Mouse (Mus musculus) induced T-regulatory cell, adult 2 months (primary cell): Measurements from ENCODE around the gene Wbp11.

Source experiments
- DNase-seq: peaks from one replicate; pipeline ENCODE4 v3.0.0-alpha.2; 2012; ENCODE audit warnings: low read depth

The Wbp11 gene

DNA sequence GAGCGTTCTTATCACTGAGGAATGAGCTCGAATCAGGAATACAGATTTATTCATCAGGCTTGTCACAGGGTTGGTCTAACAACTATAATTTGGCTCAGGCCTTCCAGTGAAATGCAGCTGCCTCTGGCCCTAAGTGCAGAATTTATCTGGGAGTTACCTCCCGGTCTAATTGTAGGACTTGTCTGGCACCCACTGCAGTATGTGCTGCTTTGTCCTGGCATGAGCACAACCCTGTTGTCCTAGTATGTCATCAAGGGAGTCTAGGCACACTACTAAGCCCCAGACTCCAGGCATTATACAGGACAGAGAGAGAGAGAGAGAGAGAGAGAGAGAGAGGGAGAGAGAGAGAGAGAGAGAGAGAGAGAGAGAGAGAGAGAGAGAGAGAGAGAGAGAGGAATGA, 9.3 kb upstream of the Wbp11 start:
- DNase-seq, result no peak

DNA sequence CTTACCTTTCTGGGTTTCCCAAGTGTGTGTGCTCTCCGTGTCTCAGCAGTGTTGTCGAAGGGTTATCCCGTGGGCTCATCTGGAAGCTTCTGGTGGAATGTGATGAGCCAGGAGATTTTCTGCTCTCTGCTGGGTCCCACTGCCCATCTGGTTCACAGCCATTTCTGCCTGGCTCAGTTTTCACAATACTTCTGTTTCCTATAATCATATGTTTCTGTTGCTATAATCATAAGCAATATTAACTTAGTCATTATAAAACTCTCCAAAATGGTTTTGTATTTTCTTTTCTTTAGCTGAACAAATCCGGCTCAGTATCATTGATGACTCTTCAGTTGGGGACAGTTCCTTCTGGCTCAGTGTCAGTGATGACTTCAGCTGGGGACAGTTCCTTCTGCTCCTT, 7.3 kb upstream of the Wbp11 start, which contains the start of gene Smco3:
Smco3 (minus strand) TSS at position 101 of the 400 bp plus-strand sequence.
- DNase-seq, result no peak

DNA sequence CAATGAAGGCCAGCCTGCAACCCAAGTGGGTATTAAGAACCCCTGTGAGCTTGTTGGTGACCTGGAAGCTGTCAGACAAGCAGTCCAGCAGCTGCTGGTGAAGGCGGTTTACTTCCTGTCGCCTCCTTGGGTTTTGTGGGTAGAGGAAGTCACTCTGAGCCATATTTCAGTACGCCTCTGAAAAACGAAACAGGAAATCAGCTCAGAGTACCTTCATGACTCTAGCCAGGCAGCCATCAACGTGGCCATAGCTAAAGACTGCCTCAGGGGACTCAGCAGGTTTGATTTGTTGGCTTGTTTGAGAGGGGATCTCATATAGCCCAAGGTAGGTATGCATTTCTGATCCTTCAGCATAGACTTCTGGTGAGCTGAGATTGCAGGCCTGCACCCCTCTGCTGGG, 3.7 kb upstream of the Wbp11 start:
- DNase-seq, result peak; percentile 69

DNA sequence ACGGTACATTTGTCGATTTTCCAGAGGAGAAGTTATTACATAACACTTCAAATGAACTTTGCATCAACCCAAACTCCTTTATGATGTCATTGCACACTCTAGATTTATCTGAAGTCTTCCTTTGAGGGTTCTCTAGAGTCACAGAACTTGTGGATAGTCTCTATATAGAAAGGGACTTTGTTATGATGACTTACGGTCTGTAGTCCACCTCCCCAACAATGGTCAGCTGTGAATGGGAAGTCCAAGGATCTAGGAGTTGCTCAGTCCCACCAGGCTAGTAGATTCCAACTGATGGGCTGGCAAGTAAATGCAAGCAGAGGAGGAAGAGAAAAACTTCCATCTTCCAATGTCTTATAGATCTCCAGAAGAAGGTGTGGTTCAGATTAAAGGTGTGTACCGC, 648 bp upstream of the Wbp11 start:
- no peak for DNase-seq

DNA sequence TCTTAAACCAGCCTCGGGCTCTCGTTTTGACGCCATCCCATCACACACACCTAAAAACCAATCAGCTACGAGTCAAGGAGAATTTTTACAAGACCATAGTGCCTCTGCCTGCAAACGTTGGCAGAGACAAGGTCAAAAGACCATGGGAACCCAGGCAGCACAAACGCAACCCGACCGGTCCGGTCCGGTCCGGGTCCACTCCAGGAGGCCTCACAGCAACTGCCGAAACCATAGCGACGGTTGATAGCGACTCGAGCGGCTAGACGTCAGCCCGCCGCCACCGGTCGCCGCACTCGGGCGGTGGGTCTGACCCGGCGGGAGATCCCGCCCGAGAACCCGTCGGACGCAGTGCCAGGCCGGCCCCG, 535 bp downstream of the Wbp11 start, which contains the start of gene BC049715:
BC049715 (plus strand) TSS at position 111 of the 365 bp plus-strand sequence.
- no peak for DNase-seq

DNA sequence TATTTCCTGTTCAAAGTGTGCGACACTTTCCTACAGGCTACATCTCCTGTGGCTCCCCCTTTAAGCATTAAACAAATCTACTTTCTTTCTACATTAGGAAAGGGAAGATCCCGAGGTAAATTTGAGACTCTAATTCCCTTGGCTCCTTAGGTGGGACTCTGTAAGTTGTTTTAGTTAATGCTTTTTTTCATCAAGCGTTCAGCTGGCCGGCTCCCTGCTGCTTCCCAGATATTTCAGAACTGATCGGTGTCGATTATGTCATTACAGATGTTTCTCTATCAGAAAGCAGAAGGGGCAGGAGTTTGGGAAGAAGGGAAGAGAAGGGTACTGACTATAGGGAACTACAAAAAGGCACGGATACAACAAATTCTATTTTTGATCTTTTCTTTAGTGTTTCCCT, 917 bp downstream of the Wbp11 start:
- DNase-seq, result no peak

DNA sequence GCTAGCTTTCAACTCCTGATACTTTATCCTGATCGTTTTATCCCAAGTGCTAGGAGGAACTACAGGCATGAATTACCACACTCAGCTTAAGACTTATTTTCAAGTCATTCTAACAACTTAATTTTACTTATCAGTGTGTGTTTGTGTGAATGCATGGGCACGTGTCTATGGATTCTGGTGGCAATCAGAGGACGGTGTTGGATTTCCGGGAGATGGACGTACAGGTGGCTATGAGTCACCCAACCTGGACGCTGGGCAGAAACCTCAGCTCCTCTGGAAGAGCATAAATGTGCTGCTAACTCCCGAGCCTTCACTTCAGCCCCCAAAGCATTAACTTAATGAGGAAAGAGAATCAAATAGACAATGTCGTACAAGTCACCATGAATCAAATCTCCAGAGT, 3.0 kb downstream of the Wbp11 start:
- no peak for DNase-seq

DNA sequence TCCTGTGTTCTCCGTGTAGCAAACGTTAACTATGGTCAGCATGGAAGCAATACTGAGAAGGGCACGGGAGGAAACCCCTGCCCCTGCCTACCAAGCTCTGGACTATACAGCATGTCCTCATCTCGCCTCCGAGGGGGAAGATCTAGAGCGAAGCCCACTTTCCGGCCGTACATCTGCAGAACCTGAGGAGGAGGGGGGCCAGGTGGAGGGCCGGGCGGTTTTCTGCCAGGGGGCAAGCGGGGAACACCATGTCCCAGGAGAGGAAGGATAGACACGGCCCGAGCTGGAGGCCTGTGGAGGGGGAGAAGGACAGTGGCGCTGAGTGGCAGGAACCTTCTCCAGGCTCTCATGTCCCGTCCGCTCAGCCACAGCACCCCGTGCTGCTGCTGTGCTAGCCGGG, 6.9 kb downstream of the Wbp11 start:
- DNase-seq, result no peak

DNA sequence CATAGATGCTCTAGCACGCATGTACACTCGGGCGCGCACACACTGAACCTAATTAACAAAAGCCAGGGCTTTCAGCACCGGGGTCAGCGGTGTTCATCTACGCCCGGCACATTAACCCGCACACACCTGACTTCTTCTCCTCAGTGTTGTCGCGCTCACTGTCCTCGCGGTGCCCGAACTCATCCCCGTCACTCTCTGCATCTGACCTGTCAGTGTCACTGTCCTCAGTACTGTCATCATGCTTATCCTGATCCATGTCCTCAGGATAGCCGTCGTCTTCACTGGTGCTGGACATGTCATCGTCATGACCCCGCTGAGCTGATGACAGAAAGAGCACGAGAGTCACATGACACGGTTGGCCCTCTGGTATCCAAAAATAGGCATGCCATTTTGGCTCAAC, 7.7 kb downstream of the Wbp11 start:
- DNase-seq, result no peak

DNA sequence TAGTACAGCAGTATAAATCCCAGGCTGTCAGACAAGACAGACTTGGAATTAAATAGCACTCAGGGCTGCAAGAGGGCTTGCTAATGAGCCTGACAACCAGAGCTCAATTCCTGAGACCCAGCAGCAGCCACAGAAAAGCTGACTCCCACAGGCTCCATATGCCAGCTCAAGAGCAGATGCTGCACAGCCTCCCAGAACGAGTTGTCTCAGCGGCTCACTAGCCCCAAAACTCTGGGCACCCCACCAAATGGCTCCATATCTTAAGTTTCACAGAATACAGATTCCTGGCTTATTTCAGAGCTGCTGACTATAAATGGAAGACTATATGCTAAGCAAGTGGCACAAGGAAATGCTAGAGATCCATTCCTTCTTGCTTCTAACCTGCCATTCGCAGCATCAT, 10.5 kb downstream of the Wbp11 start:
- DNase-seq, result no peak

DNA sequence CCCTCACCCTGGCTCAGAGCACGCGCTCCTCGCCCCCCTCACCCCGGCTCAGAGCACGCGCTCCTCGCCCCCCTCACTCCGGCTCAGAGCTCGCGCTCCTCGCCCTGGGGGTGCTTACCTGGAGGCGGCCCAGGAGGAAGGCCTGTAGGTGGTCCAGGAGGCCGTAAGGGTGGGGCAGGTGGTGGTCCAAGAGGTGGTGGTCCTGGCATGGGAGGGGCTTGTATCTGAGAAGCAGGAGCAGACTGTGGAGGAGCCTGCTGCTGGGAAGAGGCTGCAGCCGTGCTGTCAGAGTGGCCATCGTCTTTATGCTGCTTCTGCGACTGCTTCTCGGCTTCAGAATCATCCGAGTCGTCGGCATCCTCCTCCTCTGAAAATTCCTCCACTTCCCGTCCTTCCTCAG, 11.2 kb downstream of the Wbp11 start:
- no peak for DNase-seq

DNA sequence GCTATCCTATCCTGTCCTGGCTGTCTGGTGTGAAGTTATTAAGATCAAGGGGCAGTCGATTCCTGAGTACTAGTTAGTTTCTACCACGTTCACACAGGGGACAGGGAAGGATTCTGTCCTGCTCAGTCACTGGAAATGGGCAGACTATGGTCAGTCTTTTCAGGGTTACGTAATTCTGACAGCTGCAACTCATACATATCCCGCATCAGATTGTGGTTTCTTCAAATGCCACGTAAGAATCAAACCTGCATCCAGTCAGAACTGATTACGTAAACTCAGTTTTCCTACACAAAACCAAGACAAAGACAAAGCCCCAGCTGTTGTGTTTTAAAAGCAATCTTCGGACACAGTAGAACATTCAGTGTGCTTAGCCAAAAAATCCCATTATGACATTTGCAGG, 12.7 kb downstream of the Wbp11 start:
- DNase-seq, result no peak

DNA sequence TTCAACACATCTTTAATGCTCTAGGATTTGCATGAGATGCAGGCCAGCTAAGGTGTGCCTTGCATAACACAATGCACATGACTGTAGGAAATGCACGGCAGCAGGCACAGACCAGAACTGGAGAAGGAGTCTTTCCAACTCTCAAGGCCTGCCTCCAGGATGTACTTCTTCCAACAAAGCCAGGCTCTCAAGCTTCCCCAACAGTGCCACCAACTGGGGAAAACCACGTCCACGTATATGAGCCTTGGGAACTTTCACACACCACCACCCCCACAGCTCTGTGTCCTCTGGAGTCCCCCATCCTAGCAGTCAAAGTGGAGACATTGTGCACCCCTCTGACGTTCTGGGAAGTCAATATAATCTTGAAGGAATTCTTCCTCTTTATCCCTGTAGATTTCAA, 14.9 kb downstream of the Wbp11 start:
- DNase-seq, result no peak

DNA sequence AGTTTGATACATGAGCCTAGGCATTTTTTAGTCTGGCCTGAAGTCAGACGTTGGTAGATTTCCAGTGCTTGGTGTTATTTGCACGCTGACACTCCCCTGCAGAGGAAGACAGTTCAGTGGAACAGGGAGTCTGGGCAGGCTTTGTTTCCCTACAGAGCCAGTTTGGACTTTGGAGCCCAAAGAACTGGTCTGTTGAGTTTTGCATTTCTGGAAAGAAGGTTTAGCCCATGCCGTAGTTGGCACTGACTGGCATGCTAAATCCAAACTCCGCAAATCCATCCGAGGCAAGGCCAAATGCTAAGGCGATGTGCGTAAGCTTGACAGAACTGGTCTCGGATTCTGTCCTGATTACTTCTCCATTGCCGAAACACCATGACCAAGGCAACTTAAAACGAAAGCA, 16.8 kb downstream of the Wbp11 start:
- no peak for DNase-seq

DNA sequence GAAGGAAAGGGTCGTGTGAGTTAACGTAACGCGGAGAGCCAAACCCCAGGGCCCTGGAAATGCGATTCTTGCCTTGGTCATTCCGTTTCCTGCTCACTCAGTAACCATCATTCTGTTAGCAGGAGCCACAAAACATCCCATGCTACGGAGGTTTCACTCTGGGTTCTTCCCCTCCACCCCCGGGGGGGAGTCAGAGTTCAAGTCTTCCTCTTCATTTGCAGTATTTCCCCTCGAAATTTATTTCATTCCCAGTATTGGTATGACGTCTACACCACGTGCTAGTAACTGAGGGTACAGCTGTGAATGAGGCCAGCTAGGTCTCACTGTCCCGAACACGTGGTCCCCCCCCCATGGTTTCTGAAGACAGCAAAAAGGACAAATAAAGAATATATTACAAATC, 18.4 kb downstream of the Wbp11 start:
- peak; percentile 49 for DNase-seq

DNA sequence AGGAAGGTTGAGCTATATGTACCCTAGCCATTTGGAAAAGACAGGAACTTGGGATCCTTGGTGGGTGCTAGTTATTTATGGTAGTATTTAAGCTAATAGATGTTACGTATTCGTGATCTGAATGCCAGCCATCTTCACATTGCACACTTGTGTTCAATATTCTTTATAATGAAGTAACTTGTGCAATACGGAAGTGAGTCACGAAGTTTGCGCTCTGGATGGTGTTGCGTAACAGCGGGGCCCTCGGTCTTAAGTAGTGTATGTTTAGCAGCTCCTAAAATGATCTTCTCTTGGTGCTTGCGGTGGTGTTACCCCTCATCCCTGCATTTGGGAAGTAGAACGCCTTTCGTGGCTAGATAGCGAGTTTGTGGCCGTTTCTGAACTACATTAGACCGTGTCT, 19.0 kb downstream of the Wbp11 start:
- peak; percentile 83 for DNase-seq

DNA sequence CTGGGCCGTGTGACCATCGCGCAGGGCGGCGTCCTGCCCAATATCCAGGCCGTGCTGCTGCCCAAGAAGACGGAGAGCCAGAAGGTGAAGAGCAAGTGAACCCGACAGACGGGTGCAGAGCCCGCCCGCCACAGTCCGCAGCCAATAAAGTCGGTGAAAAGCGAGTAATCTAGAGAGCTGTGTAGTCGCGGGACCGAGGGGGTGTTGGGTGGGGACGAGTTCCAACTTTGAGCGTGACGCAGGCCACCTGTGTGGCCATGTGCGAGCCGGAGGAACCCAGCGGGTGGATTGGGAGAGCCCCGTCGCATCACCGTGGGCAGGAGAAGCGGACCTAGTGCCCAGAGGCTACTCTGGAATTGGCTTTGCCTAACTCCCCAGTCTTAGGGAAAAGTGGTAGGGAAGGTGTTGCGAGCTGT, 19.4 kb downstream of the Wbp11 start:
- DNase-seq, result peak; percentile 68

DNA sequence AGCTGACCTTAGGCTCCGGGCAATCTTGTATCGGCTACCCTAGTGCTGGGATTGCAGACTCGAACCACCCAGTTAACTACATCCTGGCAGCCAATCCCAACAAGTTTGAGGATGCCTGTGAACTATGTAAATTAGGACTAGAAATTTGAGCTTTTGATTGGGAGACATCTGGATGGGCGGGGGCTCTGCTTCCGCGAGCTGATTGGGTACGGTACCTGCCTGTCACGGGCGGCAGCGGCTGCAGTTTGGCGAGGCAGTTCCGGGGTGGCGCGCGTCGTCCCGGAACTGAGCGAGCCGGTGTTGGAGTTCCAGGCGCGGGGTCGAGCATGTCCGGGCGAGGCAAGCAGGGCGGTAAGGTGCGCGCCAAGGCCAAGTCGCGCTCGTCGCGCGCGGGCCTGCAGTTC, 20.0 kb downstream of the Wbp11 start, which contains the start of gene H2afj:
H2afj (plus strand) TSS at position 231 of the 404 bp plus-strand sequence.
- peak; percentile 98 for DNase-seq

DNA sequence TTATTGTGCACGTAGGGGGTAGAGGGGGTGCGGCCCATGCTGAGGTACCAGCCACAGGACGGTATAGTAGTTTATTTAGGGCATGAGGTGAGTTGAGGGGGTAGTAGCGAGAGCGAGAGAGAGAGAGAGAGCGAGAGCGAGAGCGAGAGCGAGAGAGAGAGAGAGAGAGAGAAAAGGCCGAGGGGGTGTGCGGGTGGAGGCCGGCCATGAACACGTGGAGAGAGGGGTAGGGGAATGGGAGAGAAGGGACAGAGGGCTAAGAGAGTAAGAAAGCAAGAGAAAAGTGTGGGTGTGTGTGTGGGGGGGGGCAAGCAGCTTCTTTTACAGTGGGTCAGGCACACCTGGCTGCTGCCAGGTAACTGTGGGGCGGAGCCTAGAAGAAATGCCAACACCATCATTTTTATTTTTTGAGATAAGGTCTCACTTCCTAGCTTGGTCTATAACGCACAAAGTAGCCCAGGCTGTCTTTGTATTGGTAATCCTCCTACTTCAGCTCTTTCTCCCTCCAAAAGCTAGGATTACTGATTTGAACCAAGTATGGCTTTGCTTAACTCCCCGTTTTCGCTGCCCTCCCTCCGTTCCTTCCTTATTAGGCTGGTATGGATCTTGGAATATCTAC, 20.5 kb downstream of the Wbp11 start:
- no peak for DNase-seq

DNA sequence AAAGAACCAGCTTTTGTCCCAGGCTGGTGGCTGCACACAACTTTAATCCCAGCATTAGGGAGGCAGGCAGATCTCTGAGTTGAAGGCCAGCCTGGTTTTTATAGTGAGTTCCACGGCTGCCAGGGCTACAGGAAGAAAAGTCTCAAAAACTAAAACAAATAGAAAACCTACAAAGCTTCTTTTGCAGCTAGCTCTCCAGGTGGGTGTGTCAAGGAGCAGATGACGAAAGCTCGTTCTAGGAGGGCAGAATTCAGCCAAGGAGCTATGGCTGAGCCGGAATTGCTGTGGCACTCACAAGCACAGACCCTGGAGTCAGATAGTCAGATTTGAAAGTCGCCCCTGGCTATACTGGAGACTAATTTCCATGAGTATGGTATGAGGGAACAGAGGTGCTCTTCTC, 21.2 kb downstream of the Wbp11 start:
- no peak for DNase-seq

DNA sequence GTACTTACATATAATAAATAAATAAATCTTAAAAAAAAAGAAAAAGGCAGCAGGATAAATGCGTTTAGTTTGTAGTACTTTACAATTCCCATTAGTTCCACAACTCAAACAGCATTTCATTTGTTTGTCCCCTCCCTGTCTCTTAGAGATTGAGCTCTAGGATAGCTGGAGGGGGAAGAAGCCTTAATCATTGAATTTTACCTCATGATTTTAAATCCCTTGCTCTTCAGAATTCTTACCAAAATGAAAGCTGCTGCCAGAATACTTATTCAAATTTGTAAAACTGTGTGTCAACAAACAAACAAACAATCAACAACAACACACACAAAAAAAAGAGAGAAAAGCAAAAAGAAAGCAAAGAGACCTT, 22.6 kb downstream of the Wbp11 start:
- DNase-seq, result peak; percentile 28

DNA sequence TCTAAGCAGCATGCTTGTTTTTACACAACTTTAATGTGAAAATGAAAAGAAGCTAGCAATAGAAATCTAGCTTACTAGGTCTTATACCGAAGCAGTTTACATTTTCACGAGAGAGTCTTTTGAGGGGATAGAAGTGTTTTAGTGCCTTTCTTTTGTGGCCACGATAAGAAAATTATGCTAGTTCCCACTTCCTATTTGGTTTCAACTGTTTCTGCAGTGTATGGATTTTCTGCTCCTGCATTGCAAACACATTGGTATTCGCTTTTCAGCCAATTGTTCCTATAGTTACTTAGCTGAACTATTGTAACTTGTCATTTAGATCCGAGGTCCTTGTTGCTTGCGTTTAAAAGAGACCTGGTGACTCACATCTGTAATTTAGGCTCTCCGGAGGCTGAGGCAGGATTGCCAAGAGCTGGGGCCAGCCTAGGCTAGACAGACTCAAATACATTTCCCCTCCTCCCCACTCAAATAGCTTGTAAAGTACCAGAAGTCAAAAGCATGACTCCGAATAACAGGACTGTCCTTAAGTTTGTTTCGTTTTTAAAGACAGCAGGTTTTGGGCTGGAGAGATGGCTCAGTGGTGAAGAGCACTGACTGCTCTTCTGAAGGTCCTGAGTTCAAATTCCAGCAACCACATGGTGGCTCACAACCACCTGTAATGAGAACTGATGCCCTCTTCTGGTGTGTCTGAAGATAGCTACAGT, 23.2 kb downstream of the Wbp11 start:
- peak; percentile 77 for DNase-seq

DNA sequence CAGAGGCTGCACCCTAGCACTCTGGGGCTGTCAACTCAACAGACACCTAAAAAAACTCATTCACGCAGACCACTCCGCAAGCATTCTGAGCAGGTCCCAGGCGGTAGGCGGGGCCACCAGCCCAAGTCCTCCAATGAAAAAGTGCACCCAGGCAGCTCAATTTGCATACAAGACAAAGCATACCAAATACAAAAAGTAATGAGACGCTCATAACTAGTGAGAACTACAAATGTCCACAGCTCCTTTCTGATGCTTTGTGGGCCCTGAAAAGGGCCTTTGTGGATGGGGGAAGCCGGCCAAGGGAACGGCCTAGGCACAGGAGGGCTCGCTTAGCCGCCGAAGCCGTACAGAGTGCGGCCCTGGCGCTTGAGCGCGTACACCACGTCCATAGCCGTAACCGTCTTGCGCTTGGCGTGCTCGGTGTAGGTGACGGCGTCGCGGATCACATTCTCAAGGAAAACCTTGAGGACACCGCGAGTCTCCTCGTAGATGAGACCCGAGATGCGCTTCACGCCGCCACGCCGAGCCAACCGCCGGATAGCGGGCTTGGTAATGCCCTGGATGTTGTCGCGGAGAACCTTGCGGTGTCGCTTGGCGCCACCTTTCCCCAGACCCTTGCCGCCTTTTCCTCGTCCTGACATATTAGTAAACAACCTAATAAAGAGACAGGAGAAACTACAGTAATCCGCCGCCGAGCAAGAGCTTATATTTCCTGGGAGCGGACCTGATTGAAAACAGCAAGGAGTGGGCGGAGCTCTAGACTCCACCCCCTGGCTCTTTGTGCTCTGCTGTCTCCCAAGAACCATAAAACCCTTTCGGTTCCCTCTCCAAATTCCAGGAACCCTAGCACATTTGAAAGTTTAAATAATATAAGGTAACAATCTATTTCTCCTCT, 24.0 kb downstream of the Wbp11 start, which contains the start of gene Hist4h4:
Hist4h4 (minus strand) TSS at position 677 of the 895 bp plus-strand sequence.
- peak; percentile 96 for DNase-seq
